Mouse (Mus musculus) stomach, postnatal 0 days (tissue): Measurements from ENCODE around the gene Shroom3.

ENCODE experiments used
- CTCF ChIP-seq: IDR thresholded peaks from 2 replicates; pipeline ENCODE4 v1.5.1; 2016; ENCODE audit warnings: antibody characterized with exemption, low read depth, mild to moderate bottlenecking, moderate library complexity
- EP300 ChIP-seq: optimal IDR thresholded peaks from 2 replicates; pipeline ENCODE3; 2016; ENCODE audit warnings: antibody characterized with exemption

DNA sequence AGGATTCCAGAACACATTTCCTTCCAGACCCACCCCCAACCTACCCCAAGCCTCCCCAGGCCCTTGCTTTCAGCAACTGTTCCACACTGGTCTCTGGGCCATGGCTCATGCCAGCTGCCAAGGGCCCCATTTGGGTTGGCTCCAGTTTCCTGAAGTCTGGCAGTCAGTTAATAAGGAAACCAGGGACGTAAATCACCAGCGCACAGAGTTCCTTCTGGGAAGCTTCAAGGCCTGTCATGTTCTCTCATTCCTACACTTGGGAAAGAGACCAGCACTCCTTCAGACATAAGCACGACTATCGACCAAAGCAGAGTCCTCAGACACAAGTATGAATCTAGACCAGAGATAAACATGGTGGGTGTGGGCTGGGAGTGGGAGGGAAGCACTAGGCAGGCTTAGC lies 202.9 kb downstream of the Shroom3 start:
- no peak for TF ChIP-seq EP300
- TF ChIP-seq CTCF, result no peak
